ENCODE assay signal across 24 mouse cellular contexts in the genomic region with DNA sequence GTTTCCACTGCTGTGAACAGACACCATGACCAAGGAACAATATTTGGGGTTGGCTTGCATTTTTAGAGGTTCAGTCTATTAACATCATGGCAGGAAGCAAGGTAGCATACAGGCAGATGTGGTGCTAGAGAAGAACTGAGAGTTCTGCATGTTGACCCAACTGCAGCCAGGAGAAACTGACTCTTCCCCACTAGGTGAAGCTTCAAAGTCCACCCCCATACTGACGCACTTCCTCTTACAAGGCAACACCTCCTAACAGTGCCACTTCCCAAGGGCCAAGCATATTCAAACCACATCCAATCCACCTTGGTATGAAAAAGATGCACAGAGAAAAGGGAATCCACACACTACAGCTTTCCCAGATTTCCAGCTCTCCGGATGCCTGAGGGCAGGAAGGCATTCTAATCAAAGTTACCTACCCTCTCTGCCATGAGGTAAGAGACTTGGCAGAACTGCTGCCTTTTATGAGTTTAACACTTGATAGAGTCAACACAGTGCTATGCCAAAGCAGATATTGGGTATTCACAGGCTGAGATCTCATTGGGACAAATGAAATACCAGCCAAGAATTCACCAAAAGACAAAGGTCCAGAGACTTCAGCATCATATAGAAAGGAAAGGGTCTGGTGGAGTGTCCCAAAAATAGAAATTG. TPM values are rescaled to one million over a fixed set of nuclear protein-coding genes. Genes with fewer than 3 reads are reported as not detected.
A peak's percentile ranks its signal among the peaks of the same experiment; 100 is the strongest.
DNase-seq lines count a peak whose midpoint lies in the region; ATAC-seq and TF ChIP-seq lines count a peak whose summit lies in the region.
"Had no signal": no experiment of that assay in that cellular context is flagged by ENCODE, and none has a peak within 500 bp of the region (broad histone marks: within the 10 kb centered on the region; RNA-seq: fewer than 3 reads in every experiment).

No protein-coding gene starts in this region.

- peak overlapping the region; percentile 22; the same call in 1 of the 2 replicates for H3K27ac ChIP-seq in heart, postnatal 0 days (ENCODE audit: low read depth)
- H3K27ac ChIP-seq in forebrain, embryonic 14.5 days (ENCODE audit: low read depth, low read length) = no peak overlapping the region
- H3K27ac ChIP-seq: embryonic facial prominence, embryonic 12.5 days; forebrain, embryonic 15.5 days; kidney, embryonic 15.5 days; limb, embryonic 12.5 days; liver, embryonic 15.5 days; macrophage; midbrain, embryonic 12.5 days had no signal

- no peak overlapping the region for H3K4me2 ChIP-seq in heart, postnatal 0 days (ENCODE audit: low read depth, low read length)
- no peak overlapping the region for H3K4me2 ChIP-seq in forebrain, embryonic 14.5 days (ENCODE audit: low read length)
- H3K4me2 ChIP-seq: embryonic facial prominence, embryonic 12.5 days; forebrain, embryonic 15.5 days; kidney, embryonic 15.5 days; limb, embryonic 12.5 days; liver, embryonic 15.5 days; midbrain, embryonic 12.5 days had no signal

- ATAC-seq in heart, postnatal 0 days (ENCODE audit: insufficient read depth, low read depth) = no peak
- ATAC-seq in granulocyte monocyte progenitor cell, adult 5-6 weeks (replicated peaks; ENCODE audit: poor library complexity, severe bottlenecking) = peak; percentile 35; the same call in 1 of the 2 replicates
- ATAC-seq in forebrain, embryonic 14.5 days = no peak
- ATAC-seq: forebrain, embryonic 15.5 days; hindbrain, embryonic 16.5 days; intestine, postnatal 0 days had no signal

- intact Hi-C loops in heart, postnatal 36 days (cut with DNase I) = no loop called here

- no peak for TF ChIP-seq EP300 in heart, postnatal 0 days (IDR thresholded peaks at IDR 0.05; ENCODE audit: low read depth)

- no peaks in the 10 kb centered on the region for H3K27me3 ChIP-seq in heart, postnatal 0 days (ENCODE audit: control insufficient read depth, insufficient read depth, low read length)
- H3K27me3 ChIP-seq in splenic B cell, adult 2 months (ENCODE audit: control insufficient read depth, insufficient read depth, low read length, poor library complexity, severe bottlenecking) = no peaks in the 10 kb centered on the region
- no peaks in the 10 kb centered on the region for H3K27me3 ChIP-seq in forebrain, embryonic 14.5 days (replicated peaks; ENCODE audit: control insufficient read depth, insufficient read depth, low read length)
- H3K27me3 ChIP-seq: embryonic facial prominence, embryonic 12.5 days; forebrain, embryonic 15.5 days; kidney, embryonic 15.5 days; limb, embryonic 12.5 days; liver, embryonic 15.5 days; midbrain, embryonic 12.5 days had no signal

- no peak overlapping the region for H3K4me3 ChIP-seq in heart, postnatal 0 days (ENCODE audit: low read depth, low read length)
- no peak overlapping the region for H3K4me3 ChIP-seq in forebrain, embryonic 14.5 days (ENCODE audit: low read depth, low read length)
- H3K4me3 ChIP-seq: embryonic facial prominence, embryonic 12.5 days; forebrain, embryonic 15.5 days; kidney, embryonic 15.5 days; limb, embryonic 12.5 days; liver, embryonic 15.5 days; midbrain, embryonic 12.5 days had no signal

- TF ChIP-seq CTCF in heart, postnatal 0 days (IDR thresholded peaks at IDR 0.05; ENCODE audit: low read depth) = no peak

- H3K9ac ChIP-seq in heart, postnatal 0 days (replicated peaks; ENCODE audit: low read depth, low read length) = no peak overlapping the region
- H3K9ac ChIP-seq in forebrain, embryonic 14.5 days (ENCODE audit: low read length) = no peak overlapping the region
- H3K9ac ChIP-seq: embryonic facial prominence, embryonic 12.5 days; forebrain, embryonic 15.5 days; kidney, embryonic 15.5 days; limb, embryonic 12.5 days; liver, embryonic 15.5 days; midbrain, embryonic 12.5 days had no signal

- peaks cover 10% of the 10 kb centered on the region; the same call in 1 of the 2 replicates for H3K36me3 ChIP-seq in heart, postnatal 0 days (replicated peaks; ENCODE audit: control insufficient read depth, insufficient read depth, low read length)
- H3K36me3 ChIP-seq in splenic B cell, adult 2 months (ENCODE audit: control insufficient read depth, insufficient read depth, low read length, poor library complexity, severe bottlenecking) = no peaks in the 10 kb centered on the region; the same call in 1 of the 2 replicates
- 0 out of 2 replicates have a peak, but pooled peaks cover 4% of the 10 kb centered on the region for H3K36me3 ChIP-seq in forebrain, embryonic 14.5 days (ENCODE audit: control insufficient read depth, insufficient read depth, low read length)
- H3K36me3 ChIP-seq: forebrain, embryonic 15.5 days had no signal

- H3K9me3 ChIP-seq in heart, postnatal 0 days (replicated peaks; ENCODE audit: control insufficient read depth, low read length) = no peaks in the 10 kb centered on the region
- no peaks in the 10 kb centered on the region for H3K9me3 ChIP-seq in forebrain, embryonic 14.5 days (replicated peaks; ENCODE audit: control insufficient read depth, low read length)
- H3K9me3 ChIP-seq: embryonic facial prominence, embryonic 12.5 days; forebrain, embryonic 15.5 days; G1E; kidney, embryonic 15.5 days; limb, embryonic 12.5 days; liver, embryonic 15.5 days; midbrain, embryonic 12.5 days had no signal

- peaks cover 22% of the 10 kb centered on the region for H3K4me1 ChIP-seq in heart, postnatal 0 days (ENCODE audit: control insufficient read depth, insufficient read depth)
- H3K4me1 ChIP-seq in forebrain, embryonic 14.5 days (ENCODE audit: control insufficient read depth, insufficient read depth, low read length) = peaks cover 4% of the 10 kb centered on the region; the same call in 1 of the 2 replicates

- no peak for DNase-seq in heart, postnatal 0 days (ENCODE audit: low spot score)
- DNase-seq in heart, postnatal 36 days = no peak
- peak; percentile 22 to 34 for DNase-seq in spleen, postnatal 36 days (ENCODE audit: low spot score in 2 of 2)
- no peak for DNase-seq in spleen, postnatal 10 days (ENCODE audit: low spot score in 2 of 2)
- peak; percentile 59 for DNase-seq in splenic B cell, adult 2 months (ENCODE audit: low read depth, low spot score)
- DNase-seq in forebrain, embryonic 14.5 days (ENCODE audit: low spot score) = no peak
- no peak for DNase-seq in neural tube, embryonic 10.5 days (ENCODE audit: extremely low spot score, low spot score)
- DNase-seq: adrenal gland, adult 2 months; cerebellum, adult 9-10 months; gastrocnemius, postnatal 14 days; heart, postnatal 4 days; kidney, postnatal 4 days; thymus, postnatal 36 days had no signal

- 46% methylated on average over 2 of the region's 2 CpGs for WGBS in heart, postnatal 0 days
- 97% methylated on average over 2 of the region's 2 CpGs for WGBS in forebrain, embryonic 14.5 days

RNA-seq across cellular contexts. Expression of gene Brd4, which starts 43.5 kb away (rescaled TPM):
- total RNA-seq in heart, postnatal 0 days (2014; rRNA removed; ENCODE audit: low replicate concordance) = 13.0 and 15.0 TPM in 2 replicates
- polyA plus RNA-seq in heart, postnatal 0 days (2015; fragmentation: Nextera tagmentation; extraction: Ambion mirVana) = 26.8 and 28.1 TPM in 2 replicates
- 10 to 100 TPM; 52.3 to 55.0 TPM for total RNA-seq in heart, postnatal 36 days (2021)
- 116 and 144 TPM in 2 replicates for total RNA-seq in granulocyte monocyte progenitor cell, adult 5-6 weeks (2014; fragmentation: Nextera tagmentation)
- total RNA-seq in granulocyte monocyte progenitor cell, adult 5-6 weeks (2017) = 14.4 and 22.2 TPM in 2 replicates
- polyA plus RNA-seq in forebrain, embryonic 14.5 days (2014; fragmentation: Nextera tagmentation; extraction: Ambion mirVana) = 51.0 and 66.1 TPM in 2 replicates

RNA-seq across cellular contexts. Expression of gene Ephx3, which starts 51.7 kb away (rescaled TPM):
- total RNA-seq in heart, postnatal 0 days (2014; rRNA removed; ENCODE audit: low replicate concordance) = 3.4 TPM in 1 of 2 replicates, not detected in the other
- polyA plus RNA-seq in heart, postnatal 0 days (2015; fragmentation: Nextera tagmentation; extraction: Ambion mirVana) = 0.12 and 0.18 TPM in 2 replicates
- total RNA-seq in heart, postnatal 36 days (2021) = under 1 TPM; 0.92 to 0.97 TPM
- total RNA-seq in granulocyte monocyte progenitor cell, adult 5-6 weeks (2014; fragmentation: Nextera tagmentation) = not detected in 2 replicates
- not detected in 2 replicates for total RNA-seq in granulocyte monocyte progenitor cell, adult 5-6 weeks (2017)
- polyA plus RNA-seq in forebrain, embryonic 14.5 days (2014; fragmentation: Nextera tagmentation; extraction: Ambion mirVana) = not detected in 2 replicates
- polyA plus RNA-seq: intestine, postnatal 0 days; limb, embryonic 12.5 days; macrophage had no signal

Comparison
In these comparisons a context has a peak if more than half of its experiments do, and no peak if none do; other contexts are left out.
1. DNase-seq: peak in spleen, postnatal 36 days (2 of 2) and splenic B cell, adult 2 months (single experiment); none in heart, postnatal 0 days (single experiment), heart, postnatal 36 days (0 of 2), spleen, postnatal 10 days (0 of 2), forebrain, embryonic 14.5 days (single experiment) and neural tube, embryonic 10.5 days (single experiment).